Mouse (Mus musculus) liver, embryonic 11.5 days (tissue): ENCODE data around the gene Dpf2. TPM values are rescaled to one million over a fixed set of nuclear protein-coding genes. Genes with fewer than 3 reads are reported as not detected.

Source experiments
- ATAC-seq: fragments of 200-750 bp; cut with Nextera tagmentation; replicated peaks from 2 replicates; pipeline ENCODE4 v1.8.0; 2017; ENCODE audit warnings: moderate number of reproducible peaks, mild to moderate bottlenecking, moderate TSS enrichment, moderate library complexity; ENCODE audit not compliant: low FRiP score
- DNase-seq: peaks from one replicate; pipeline ENCODE4 v3.0.0-alpha.2; 2017; ENCODE audit warnings: low spot score
- H3K27ac ChIP-seq: fragments of 300-500 bp; sonication (generic); 2 replicates; pipeline ENCODE4 v1.5.1; 2014; ENCODE audit warnings: mild to moderate bottlenecking, low read depth, low read length, control low read depth
- H3K27me3 ChIP-seq: fragments of 300-500 bp; sonication (generic); replicated peaks from 2 replicates; pipeline ENCODE4 v1.6.1; 2014; ENCODE audit warnings: low read length, mixed read lengths; ENCODE audit not compliant: control insufficient read depth, insufficient read depth
- H3K36me3 ChIP-seq: fragments of 300-500 bp; sonication (generic); 2 replicates; pipeline ENCODE4 v1.6.1; 2014; ENCODE audit warnings: mild to moderate bottlenecking, low read length, moderate library complexity, mixed read lengths; ENCODE audit not compliant: control insufficient read depth, insufficient read depth
- H3K4me1 ChIP-seq: fragments of 300-500 bp; sonication (generic); replicated peaks from 2 replicates; pipeline ENCODE4 v1.6.1; 2014; ENCODE audit warnings: low read length, mixed read lengths; ENCODE audit not compliant: control insufficient read depth, insufficient read depth
- H3K4me2 ChIP-seq: fragments of 300-500 bp; sonication (generic); 2 replicates; pipeline ENCODE4 v1.6.1; 2014; ENCODE audit warnings: mild to moderate bottlenecking, control low read depth, moderate library complexity
- H3K4me3 ChIP-seq: fragments of 300-500 bp; sonication (generic); 2 replicates; pipeline ENCODE4 v1.5.1; 2014; ENCODE audit warnings: low read depth, low read length, control low read depth
- H3K9ac ChIP-seq: fragments of 300-500 bp; sonication (generic); 2 replicates; pipeline ENCODE4 v1.6.1; 2014; ENCODE audit warnings: low read depth, low read length, control low read depth
- H3K9me3 ChIP-seq: fragments of 300-500 bp; sonication (generic); 2 replicates; pipeline ENCODE4 v1.6.1; 2016; ENCODE audit warnings: low read length, inconsistent platforms, mixed read lengths; ENCODE audit not compliant: control insufficient read depth
- WGBS: fragments of 180-500 bp; shearing (Covaris S2); extraction: QIAGEN DNeasy Blood & Tissue Kit; methylation state at CpG from one replicate; pipeline ENCODE4 v1.1.7; 2014; 5-methylcytosine and 5-hydroxymethylcytosine counted together
- polyA plus RNA-seq: library from polyadenylated mRNA; unstranded; fragments of >200 nt; fragmentation: Nextera tagmentation; extraction: Ambion mirVana; gene quantifications from 2 replicates; pipeline ENCODE4 v1.2.1, GENCODE M21; 2014

Dpf2 gene
- polyA plus RNA-seq, 1 experiment from 2014 or later, result 119 TPM

DNA sequence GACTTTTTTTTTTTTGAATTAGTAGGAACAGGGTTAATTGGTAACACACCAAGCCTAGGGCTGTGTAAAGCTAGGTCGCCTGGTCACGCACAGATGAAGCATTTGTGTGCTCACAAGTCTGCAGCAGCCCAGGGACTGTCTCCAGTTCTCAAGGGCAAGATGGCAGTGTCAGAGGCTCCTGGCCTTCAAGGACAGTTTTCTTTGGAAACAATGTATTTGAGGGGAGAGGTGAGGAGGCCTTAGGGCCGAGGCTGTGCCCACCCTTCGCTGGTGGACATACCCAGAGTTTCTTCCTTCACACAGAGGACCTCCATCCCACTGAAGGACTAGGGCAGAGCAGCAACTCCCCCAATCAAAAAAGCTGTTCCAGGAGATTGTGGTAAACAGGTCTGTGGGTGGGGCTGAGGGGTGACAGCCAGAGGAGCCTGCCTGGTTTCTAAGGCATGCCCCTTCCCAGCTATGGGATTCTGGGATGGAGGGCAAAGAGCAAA is 65.5 kb downstream of the Dpf2 start:
- Histone ChIP-seq H3K9ac (peak overlapping the region; percentile 65), H3K9me3 (no peaks in the 10 kb centered on the region), H3K27ac (peak overlapping the region; percentile 98), H3K4me2 (peak overlapping the region; percentile 78), H3K36me3 (peaks cover 5% of the 10 kb centered on the region; the same call in 1 of the 2 replicates), H3K4me1 (peaks cover 85% of the 10 kb centered on the region), H3K4me3 (peak overlapping the region; percentile 46; the same call in 1 of the 2 replicates), H3K27me3 (no peaks in the 10 kb centered on the region)
- 46% methylated on average over 4 of the region's 4 CpGs for WGBS
- ATAC-seq (no peak), DNase-seq (no peak)

DNA sequence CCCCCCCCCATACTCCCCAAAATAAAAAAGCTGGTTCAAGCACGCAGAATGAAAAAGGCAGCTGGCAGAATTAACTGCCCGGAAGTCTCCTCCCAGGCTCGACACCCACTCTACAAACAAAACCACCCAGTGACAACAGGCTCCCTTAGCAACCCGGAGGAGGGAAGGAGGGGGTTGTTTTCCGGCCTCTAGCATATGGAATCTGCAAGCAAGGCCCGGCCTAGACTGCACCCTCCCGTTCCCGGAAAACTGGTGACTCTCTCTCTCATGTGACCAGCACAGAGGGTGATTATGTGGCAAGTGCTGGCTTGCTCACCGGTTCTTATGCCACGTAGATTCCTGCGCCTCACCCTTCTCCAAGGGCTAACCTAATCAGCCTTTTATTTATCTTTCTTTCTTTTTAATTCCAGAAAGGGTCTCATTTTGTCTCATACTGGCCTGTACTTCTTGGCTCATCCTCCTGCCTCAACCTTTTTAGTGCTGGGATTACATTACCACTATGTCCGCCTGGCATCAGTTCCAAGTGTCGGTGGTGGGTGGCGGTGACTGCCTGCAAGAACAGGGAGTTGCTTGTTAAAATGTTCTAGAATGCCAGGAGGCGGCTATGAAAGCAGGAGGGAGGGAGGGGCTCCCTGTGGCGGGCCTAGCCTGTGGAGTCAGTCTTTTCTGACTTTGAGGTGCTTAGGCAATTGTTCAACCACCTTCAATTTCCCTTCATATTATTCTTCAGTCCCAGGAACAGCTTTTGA is 66.1 kb downstream of the Dpf2 start:
- H3K9me3 ChIP-seq, result no peaks in the 10 kb centered on the region

More for the DNA sequence above, 66.1 kb downstream of the Dpf2 start:
- peak overlapping the region; percentile 78 for H3K4me2 ChIP-seq
- no peaks in the 10 kb centered on the region for H3K27me3 ChIP-seq
- ATAC-seq, result peak; percentile 66
- H3K27ac ChIP-seq, result peak overlapping the region; percentile 98
- H3K4me1 ChIP-seq, result peaks cover 85% of the 10 kb centered on the region
- H3K9ac ChIP-seq, result peak overlapping the region; percentile 65
- DNase-seq, result peak; percentile 81
- peak overlapping the region; percentile 46 for H3K4me3 ChIP-seq
- 7% methylated on average over 16 of the region's 16 CpGs for WGBS
- no peaks in the 10 kb centered on the region for H3K36me3 ChIP-seq

Other genes with a start within 250 kb of the Dpf2 start
- 32.3 and 34.8 TPM in 2 replicates for gene Sipa1, start 249.3 kb downstream of the Dpf2 start, polyA plus RNA-seq
- 27.4 and 28.1 TPM in 2 replicates for gene Map3k11, start 224.3 kb downstream of the Dpf2 start, polyA plus RNA-seq
- 22.5 and 25.0 TPM in 2 replicates for gene Pcnx3, start 224.1 kb downstream of the Dpf2 start, polyA plus RNA-seq
- gene Kcnk7, start 208.6 kb downstream of the Dpf2 start, polyA plus RNA-seq, result 0.14 TPM in 1 of 2 replicates, not detected in the other
- gene Ehbp1l1, start 186.7 kb downstream of the Dpf2 start, polyA plus RNA-seq, result 64.9 and 67.1 TPM in 2 replicates
- gene Fam89b, start 183.4 kb downstream of the Dpf2 start, polyA plus RNA-seq, result 47.5 and 49.8 TPM in 2 replicates
- 4.1 and 4.6 TPM in 2 replicates for gene Ltbp3, start 172.1 kb downstream of the Dpf2 start, polyA plus RNA-seq
- 57.1 and 58.6 TPM in 2 replicates for gene Scyl1, start 141.6 kb downstream of the Dpf2 start, polyA plus RNA-seq
- gene Frmd8, start 37.7 kb downstream of the Dpf2 start, polyA plus RNA-seq, result 26.8 and 27.9 TPM in 2 replicates
- 7.5 and 8.2 TPM in 2 replicates for gene Slc25a45, start 35.2 kb downstream of the Dpf2 start, polyA plus RNA-seq
- gene Tigd3, start 18.9 kb downstream of the Dpf2 start, polyA plus RNA-seq, result 3.9 and 4.2 TPM in 2 replicates
- 5.1 TPM in 2 replicates for gene Cdc42ep2, start 11.8 kb upstream of the Dpf2 start, polyA plus RNA-seq
- gene Pola2, start 51.2 kb upstream of the Dpf2 start, polyA plus RNA-seq, result 129 and 131 TPM in 2 replicates
- not detected in 2 replicates for gene Slc22a20, start 73.1 kb upstream of the Dpf2 start, polyA plus RNA-seq
- gene Capn1, start 102.9 kb upstream of the Dpf2 start, polyA plus RNA-seq, result 25.2 and 25.8 TPM in 2 replicates
- gene Syvn1, start 133.6 kb upstream of the Dpf2 start, polyA plus RNA-seq, result 30.7 and 33.7 TPM in 2 replicates
- gene Mrpl49, start 144.8 kb upstream of the Dpf2 start, polyA plus RNA-seq, result 84.5 and 93.9 TPM in 2 replicates
- gene Fau, start 144.8 kb upstream of the Dpf2 start, polyA plus RNA-seq, result 1,022 and 1,135 TPM in 2 replicates
- 38.7 and 42.3 TPM in 2 replicates for gene Znhit2, start 148.2 kb upstream of the Dpf2 start, polyA plus RNA-seq
- gene Tm7sf2, start 155.4 kb upstream of the Dpf2 start, polyA plus RNA-seq, result 28.6 and 30.8 TPM in 2 replicates
- 54.8 and 57.1 TPM in 2 replicates for gene Vps51, start 164.2 kb upstream of the Dpf2 start, polyA plus RNA-seq
- gene Tmem262, start 167.0 kb upstream of the Dpf2 start, polyA plus RNA-seq, result not detected in 2 replicates
- 0.75 and 2.2 TPM in 2 replicates for gene Gm28374, start 169.2 kb upstream of the Dpf2 start, polyA plus RNA-seq
- 50.4 and 52.3 TPM in 2 replicates for gene Zfpl1, start 171.9 kb upstream of the Dpf2 start, polyA plus RNA-seq
- gene Cdca5, start 172.0 kb upstream of the Dpf2 start, polyA plus RNA-seq, result 50.8 and 55.3 TPM in 2 replicates
- 0.43 and 0.51 TPM in 2 replicates for gene AC131692.1, start 181.4 kb upstream of the Dpf2 start, polyA plus RNA-seq
- 2.0 and 2.4 TPM in 2 replicates for gene Naaladl1, start 192.8 kb upstream of the Dpf2 start, polyA plus RNA-seq
- 56.1 and 60.8 TPM in 2 replicates for gene Sac3d1, start 205.6 kb upstream of the Dpf2 start, polyA plus RNA-seq
- gene Snx15, start 215.3 kb upstream of the Dpf2 start, polyA plus RNA-seq, result 34.6 and 35.1 TPM in 2 replicates
- gene Batf2, start 228.0 kb upstream of the Dpf2 start, polyA plus RNA-seq, result 0.15 TPM in 1 of 2 replicates, not detected in the other
- 70.6 and 73.4 TPM in 2 replicates for gene Arl2, start 228.5 kb upstream of the Dpf2 start, polyA plus RNA-seq